Mouse (Mus musculus): ENCODE measurements around the gene Svbp.

The Svbp gene

DNA sequence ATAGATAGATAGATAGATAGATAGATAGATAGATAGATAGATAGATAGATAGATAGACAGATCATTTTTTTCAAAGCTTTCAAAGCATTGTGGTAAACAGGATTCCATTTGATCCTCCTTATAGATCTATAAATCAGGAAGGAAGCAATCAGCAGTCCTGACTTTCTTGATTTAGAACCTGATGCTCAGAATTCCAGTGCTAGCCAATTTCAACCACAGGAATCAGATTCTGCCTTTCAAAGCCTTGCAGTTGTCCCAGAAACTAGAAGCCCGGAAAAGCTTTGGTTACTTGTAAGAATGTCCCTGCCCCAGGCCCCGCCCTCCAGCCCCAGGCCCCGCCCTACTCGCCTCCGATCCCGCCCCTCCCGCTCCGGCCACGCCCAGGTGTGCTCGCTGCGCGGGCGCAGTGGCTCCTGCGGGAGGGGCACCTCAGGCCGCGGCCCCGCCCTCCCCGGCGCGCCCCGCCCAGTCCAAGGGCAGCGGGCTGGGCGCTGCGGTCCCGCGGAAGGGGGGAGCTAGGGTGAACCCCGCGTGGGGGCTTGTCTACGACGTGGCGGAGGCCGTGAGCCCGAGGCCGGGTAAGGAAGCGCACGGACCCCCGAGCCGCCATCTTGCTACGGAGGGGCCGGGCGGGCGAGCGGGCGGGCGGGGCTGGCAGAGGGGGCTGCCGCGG, at the start of gene Svbp:
Svbp (plus strand) TSS at position 398 of the 673 bp plus-strand sequence.
- DNase-seq: peak; percentile 92

GRCm38 (mm10) chr4:119146816-119147215, 48.3 kb upstream of the Svbp start:
- no peak for DNase-seq

DNA sequence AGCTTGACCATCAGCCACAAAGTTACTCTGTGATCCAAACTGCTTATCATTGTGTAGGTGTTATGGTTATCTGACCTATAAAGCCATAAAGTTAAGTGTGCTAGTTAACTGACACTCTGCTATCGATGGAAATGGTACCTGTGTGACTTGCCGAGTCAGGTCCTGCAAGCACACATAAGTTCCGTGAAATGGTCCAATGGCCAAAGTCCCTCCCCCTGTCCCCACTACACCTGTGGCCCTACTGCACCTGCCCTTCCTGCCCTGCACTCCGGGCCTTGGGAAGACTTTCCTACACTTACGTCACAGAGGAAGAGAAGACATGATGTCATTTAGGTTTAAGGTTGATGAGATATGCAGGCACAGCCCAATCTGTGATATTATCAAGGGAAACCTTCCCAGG, 47.8 kb upstream of the Svbp start:
- DNase-seq: no peak

DNA sequence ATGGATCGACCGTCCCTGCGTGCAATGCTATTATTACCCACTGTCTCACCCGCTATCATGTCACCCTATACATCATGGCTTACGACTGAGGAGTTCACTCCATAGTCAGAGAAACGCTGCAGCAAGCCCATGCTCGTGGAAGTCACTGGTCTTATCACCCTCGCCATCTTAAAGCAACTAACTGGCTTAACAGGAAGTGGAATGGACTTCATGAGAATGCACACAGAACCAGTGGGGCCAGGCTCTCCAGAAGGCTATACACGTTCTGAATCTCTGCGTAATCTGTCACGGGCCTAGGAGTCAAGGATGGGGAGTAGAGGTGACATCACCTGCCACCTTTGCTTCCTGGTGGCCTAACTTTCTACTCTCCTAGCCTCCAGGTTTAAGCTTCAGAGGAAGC, 46.4 kb upstream of the Svbp start:
- DNase-seq: no peak

- DNase-seq: peak; percentile 68
These were observed 37.9 kb upstream of the Svbp start for GRCm38 (mm10) chr4:119157186-119157585.

GRCm38 (mm10) chr4:119157891-119158290, 37.2 kb upstream of the Svbp start:
- DNase-seq: no peak

DNA sequence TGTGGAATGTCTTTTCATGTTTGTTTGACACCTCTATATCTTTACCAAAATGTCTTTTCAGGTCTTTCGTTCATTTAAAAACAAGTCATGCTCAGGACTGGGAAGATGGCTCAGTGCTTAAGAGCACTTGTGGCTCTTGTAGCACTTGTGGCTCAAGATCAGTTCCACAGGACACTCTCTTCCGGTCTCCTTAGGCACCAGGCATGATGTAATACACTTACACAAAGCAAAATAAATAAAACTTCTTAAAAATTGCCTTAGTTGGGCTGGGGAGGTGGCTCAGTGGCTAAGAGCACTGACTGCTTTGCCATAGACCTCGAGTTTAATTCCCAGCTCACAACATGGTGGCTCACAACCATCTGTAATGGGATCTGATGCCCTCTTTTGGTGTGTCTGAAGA, 33.7 kb upstream of the Svbp start:
- DNase-seq: no peak

DNA sequence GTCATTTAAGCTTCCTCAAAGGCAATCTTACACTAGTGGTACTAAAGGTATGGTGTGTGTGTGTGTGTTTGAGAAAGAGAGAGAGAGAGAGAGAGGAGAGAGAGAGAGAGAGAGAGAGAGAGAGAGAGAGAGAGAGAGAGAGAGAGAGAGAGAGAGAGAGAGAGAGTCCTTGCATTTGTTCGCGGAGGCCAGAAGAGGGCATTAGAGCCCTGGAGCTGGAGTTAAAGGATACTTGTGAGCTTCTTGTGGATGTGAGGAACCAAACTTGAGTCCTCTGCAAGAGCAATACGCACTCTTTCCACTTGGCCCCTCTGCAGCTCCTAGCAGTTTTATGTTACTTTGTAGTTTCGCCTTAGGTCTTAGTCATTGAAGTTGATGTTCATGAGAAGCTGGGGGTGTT, 32.1 kb upstream of the Svbp start:
- peak; percentile 42 for DNase-seq

GRCm38 (mm10) chr4:119165916-119166315, 29.2 kb upstream of the Svbp start:
- DNase-seq: no peak

- no peak for DNase-seq
These were observed 28.0 kb upstream of the Svbp start for GRCm38 (mm10) chr4:119167068-119167467.

- peak; percentile 92 for DNase-seq
These were observed 27.4 kb upstream of the Svbp start for GRCm38 (mm10) chr4:119167663-119168062.

DNA sequence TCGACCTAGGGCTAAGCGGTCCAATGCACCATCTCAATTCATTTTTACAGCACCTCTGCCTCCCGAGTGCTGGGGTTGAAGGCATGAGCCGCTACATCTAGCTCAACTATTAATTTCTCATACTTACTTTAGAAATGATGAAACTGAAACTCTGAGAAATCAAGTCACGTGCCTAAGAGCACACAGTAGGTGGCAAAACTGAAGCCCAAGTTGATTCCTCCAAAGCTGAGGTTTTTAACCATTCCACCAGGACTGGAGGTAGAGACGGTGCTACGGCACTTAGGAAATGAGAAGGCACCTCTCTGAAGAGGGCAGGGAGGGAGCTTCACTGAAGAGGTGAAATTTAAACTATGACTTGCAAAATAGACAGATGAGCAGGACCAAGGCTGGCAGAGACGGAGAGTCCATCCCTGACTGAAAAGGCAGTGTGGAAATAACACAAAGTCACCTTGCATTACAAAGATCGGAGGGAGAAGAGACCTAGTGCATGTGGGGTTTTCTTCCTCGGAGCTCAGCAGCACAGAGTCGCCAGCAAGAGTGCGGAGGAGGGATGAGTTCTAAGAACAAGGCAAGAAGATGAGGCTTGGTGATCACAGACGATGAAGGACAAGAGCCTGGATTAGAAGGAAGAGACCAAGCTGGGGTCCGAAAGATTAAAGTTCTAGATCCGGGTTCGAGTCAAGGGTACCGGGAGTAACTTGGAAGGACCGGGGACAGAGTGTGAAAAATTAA, 22.0 kb upstream of the Svbp start:
- no peak for DNase-seq

GRCm38 (mm10) chr4:119173851-119174453, 21.2 kb upstream of the Svbp start, which contains the start of gene Zfp691:
Zfp691 (minus strand) TSS chr4:119174195.
- peak; percentile 99 for DNase-seq

GRCm38 (mm10) chr4:119177702-119178101, 17.4 kb upstream of the Svbp start:
- DNase-seq: no peak

GRCm38 (mm10) chr4:119178331-119178730, 16.8 kb upstream of the Svbp start:
- DNase-seq: no peak

DNA sequence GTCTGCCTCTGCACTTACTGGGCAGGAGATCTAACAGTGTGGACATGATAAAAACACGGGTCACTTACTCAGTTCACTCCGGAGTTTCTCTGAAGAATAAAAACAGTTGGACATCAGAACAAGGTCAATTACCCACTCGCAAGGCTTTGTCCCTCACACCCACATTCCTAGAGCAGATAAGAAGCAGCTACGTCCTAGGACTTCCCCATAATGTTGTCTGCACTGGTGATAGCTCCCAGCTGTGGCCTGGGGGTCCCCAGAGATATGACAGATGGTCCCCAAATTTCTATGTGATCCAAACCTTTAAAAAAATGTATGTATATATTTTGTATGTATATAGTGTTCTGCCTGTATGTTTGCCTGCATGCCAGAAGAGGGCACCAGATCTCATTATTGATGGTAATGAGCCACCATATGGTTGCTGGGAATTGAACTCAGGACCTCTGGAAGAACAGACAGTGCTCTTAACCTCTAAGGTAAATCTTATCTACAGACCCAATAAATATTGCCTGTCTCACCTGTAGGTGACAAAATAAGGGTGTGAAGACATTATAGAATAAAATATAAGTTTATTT, 14.9 kb upstream of the Svbp start:
- no peak for DNase-seq

- no peak for DNase-seq
These were observed 13.7 kb upstream of the Svbp start for GRCm38 (mm10) chr4:119181456-119181855.

GRCm38 (mm10) chr4:119183525-119183924, 11.6 kb upstream of the Svbp start:
- DNase-seq: peak; percentile 32

- no peak for DNase-seq
These were observed 9.3 kb upstream of the Svbp start for GRCm38 (mm10) chr4:119185771-119186170.

GRCm38 (mm10) chr4:119188060-119188785, 6.9 kb upstream of the Svbp start:
- no peak for DNase-seq

- no peak for DNase-seq
These were observed 5.7 kb upstream of the Svbp start for GRCm38 (mm10) chr4:119189392-119189791.

GRCm38 (mm10) chr4:119189864-119190263, 5.2 kb upstream of the Svbp start, which contains the start of gene Ermap:
Ermap (minus strand) TSS chr4:119190011.
- DNase-seq: no peak

DNA sequence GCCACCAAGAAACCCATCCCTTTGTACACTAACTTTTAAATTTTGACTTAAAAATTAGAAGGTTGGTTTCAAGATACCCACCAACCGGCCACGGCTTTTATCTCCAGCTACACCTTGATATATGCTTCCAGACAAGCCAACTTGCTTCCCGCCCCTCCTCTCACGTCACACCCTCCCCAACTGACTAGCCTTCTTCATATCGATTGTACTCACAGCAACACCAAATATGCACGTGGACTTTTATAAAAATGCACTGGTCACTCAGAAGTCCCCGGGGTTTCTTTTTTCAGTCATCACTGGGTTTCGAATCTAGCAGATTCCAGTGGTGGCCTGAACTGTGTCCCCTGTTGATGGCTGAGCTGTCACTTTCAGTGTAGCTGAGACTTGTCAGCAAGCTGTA, 4.5 kb upstream of the Svbp start:
- DNase-seq: no peak

All from retina, postnatal 1 day (tissue).